Mouse (Mus musculus): ENCODE measurements around the gene Fkbp1b.
"Not testable (repeated sequence)": the region's sequence is repeated elsewhere in the genome, so short reads cannot be mapped to it uniquely, and the experiment has no call there.

Gene Fkbp1b

GRCm38 (mm10) chr12:4842890-4843597, 1.7 kb upstream of the Fkbp1b start, which contains the start of gene Wdcp:
TSS of gene Wdcp (plus strand) at chr12:4843303.
- DNase-seq (ENCODE audit: low spot score) = peak; percentile 79

DNA sequence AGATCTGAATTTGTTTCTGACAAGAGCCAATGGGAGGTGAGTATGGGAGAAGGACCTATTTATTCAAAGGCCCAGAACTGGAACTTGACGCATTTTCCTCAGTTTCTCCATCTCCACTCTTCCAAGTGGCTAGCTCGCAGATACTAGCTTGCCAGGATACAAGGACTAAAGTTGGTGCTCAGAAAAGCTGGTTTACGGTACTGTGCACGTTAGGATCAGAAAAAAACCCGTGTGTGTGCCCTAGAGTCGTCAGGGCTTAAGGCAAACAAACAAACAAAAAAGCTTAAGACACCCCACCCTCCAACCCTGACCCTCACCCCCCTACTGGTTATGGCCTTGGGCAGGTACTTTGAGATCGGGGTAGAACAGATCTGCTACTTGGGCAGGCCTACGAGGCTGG, 1.1 kb upstream of the Fkbp1b start:
- DNase-seq (ENCODE audit: low spot score) = no peak

- DNase-seq (ENCODE audit: low spot score) = no peak
Measured at GRCm38 (mm10) chr12:4840741-4841140, 650 bp downstream of the Fkbp1b start.

- DNase-seq (ENCODE audit: low spot score) = no peak
Measured at GRCm38 (mm10) chr12:4840010-4840409, 1.4 kb downstream of the Fkbp1b start.

DNA sequence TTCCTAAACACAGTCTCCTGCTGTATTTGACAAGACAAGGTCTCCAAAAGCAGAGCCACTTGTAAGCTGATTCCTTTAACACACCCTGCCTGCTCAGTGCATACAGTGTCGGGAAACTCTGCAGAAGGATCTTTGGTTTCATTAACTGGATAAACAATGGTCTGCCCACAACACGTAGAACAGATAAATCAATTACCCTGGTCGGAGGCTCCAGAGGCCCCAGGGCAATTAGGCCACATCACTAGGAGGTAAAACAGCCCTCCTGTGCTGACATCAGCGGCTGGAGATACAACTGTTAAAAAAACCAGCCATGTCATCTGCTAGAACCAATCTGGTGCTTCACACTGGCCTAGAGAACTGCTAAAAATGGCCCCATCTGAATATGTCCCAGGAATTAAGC, 4.4 kb downstream of the Fkbp1b start:
- DNase-seq (ENCODE audit: low spot score) = no peak

GRCm38 (mm10) chr12:4827256-4827655, 14.1 kb downstream of the Fkbp1b start:
- no peak for DNase-seq (ENCODE audit: low spot score)

- DNase-seq (ENCODE audit: low spot score) = peak; percentile 99
Measured at GRCm38 (mm10) chr12:4817361-4818101, 23.9 kb downstream of the Fkbp1b start, which contains the start of gene Sf3b6. TSS of gene Sf3b6 (plus strand) at chr12:4817544.

- no peak for DNase-seq (ENCODE audit: low spot score)
Measured at GRCm38 (mm10) chr12:4816680-4817360, 24.6 kb downstream of the Fkbp1b start.

- no peak for DNase-seq (ENCODE audit: low spot score)
Measured at GRCm38 (mm10) chr12:4813636-4814035, 27.8 kb downstream of the Fkbp1b start.

- no peak for DNase-seq (ENCODE audit: low spot score)
Measured at GRCm38 (mm10) chr12:4811705-4812104, 29.7 kb downstream of the Fkbp1b start.

DNA sequence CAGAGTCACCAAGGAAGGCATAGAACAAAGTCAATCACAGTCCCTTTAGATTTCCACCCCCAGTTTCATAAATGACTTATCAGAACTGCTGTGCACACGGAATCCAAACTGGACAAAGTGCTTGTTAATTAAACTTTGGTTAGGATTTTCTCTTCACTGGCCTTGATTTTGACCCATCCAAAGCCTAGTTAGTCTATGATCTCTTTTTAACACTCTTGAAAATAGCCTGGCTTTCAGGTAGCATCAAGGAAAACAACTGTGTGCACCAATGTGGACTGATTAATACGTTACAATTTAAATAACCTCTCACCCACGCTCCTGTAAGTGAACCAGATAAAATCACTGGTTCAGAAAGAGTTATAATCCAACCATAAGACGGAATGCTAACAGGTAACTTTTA, 30.4 kb downstream of the Fkbp1b start:
- DNase-seq (ENCODE audit: low spot score) = no peak

DNA sequence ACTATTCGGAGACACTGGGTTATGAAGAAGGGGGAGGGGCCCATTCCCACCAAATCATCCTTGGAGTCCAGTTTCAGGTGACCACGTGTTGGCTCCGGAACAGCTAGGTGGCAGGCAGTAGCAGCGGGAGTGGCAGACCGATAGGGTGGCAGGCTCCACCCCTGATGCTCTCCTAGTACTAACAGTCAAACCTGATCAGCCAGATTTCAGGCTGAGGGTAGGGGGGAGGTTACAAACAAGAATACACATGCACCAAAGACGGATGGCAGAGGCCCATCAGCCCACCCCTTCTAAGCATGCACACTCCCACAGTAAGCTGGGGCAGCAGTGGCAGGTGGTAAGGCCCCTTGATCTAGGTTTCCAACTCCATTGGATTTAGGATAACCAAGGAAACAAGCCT, 43.9 kb downstream of the Fkbp1b start:
- DNase-seq (ENCODE audit: low spot score) = not testable (repeated sequence)

GRCm38 (mm10) chr12:4793718-4794117, 47.7 kb downstream of the Fkbp1b start:
- DNase-seq (ENCODE audit: low spot score) = no peak

- not testable (repeated sequence) for DNase-seq (ENCODE audit: low spot score)
Measured at GRCm38 (mm10) chr12:4788128-4788527, 53.3 kb downstream of the Fkbp1b start.

GRCm38 (mm10) chr12:4784466-4784865, 56.9 kb downstream of the Fkbp1b start:
- DNase-seq (ENCODE audit: low spot score) = no peak

DNA sequence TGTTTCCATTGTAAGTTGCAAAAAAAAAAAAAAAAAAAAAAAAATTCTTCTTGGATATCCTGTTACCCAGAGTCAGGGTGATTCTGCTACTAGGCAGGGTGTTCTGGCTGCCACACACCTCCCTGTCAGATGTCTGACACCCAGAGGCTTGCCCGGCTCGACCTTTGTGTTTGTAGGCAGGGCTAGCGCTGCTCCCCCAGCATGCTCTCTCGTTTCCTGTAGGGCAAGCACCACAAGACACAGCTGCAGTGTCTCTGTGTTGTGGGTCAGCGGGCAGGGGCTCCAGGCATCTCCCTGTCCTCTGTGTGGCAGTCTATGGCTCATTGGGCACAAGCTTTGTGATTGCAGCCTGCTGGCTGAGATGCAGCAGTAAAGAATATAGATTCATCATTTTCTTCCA, 57.8 kb downstream of the Fkbp1b start:
- no peak for DNase-seq (ENCODE audit: low spot score)

Measured in urinary bladder, postnatal 25 days (tissue).